Mouse (Mus musculus): ENCODE results near the gene Oas1g. TPM values are rescaled to one million over a fixed set of nuclear protein-coding genes. Genes with fewer than 3 reads are reported as not detected.

The Oas1g gene
- polyA plus RNA-seq, 1 experiment from 2014 or later: 1.5 TPM

DNA sequence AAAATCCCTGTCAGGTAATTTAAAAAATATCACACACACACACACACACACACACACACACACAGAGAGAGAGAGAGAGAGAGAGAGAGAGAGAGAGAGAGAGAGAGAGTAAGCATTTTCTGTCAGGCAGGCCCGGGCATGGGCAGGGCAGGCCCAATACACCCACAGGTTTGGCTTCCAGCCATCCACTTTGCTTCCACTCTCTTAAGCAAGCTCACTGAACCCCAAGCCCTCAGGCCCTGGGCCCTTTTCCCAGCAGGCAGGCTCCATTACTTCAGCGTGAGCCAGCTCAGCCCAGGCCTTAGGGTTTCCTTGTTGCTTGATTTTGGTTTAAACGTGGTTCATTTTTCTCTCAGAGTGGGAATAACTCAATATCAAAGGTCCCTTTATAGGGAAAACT lies 42.7 kb downstream of the Oas1g start:
- H3K36me3 ChIP-seq (ENCODE audit: control insufficient read depth, insufficient read depth, low read length): no peaks in the 10 kb centered on the region
- H3K27ac ChIP-seq (ENCODE audit: low read length): no peak overlapping the region
- no peaks in the 10 kb centered on the region for H3K9me3 ChIP-seq (ENCODE audit: control insufficient read depth, low read length)
- no peak overlapping the region for H3K4me2 ChIP-seq (ENCODE audit: low read depth, low read length)
- peaks cover 6% of the 10 kb centered on the region for H3K4me1 ChIP-seq (ENCODE audit: control insufficient read depth, insufficient read depth, low read length)
- no peak overlapping the region for H3K4me3 ChIP-seq (ENCODE audit: low read length)
- WGBS: 77% methylated on average over 3 of the region's 3 CpGs
- 0 out of 2 replicates have a peak overlapping the region, but pooled peaks have one; percentile 11 for H3K9ac ChIP-seq (ENCODE audit: low read depth, low read length)
- ATAC-seq: no peak
- H3K27me3 ChIP-seq (replicated peaks; ENCODE audit: control insufficient read depth, insufficient read depth, low read length): no peaks in the 10 kb centered on the region

DNA sequence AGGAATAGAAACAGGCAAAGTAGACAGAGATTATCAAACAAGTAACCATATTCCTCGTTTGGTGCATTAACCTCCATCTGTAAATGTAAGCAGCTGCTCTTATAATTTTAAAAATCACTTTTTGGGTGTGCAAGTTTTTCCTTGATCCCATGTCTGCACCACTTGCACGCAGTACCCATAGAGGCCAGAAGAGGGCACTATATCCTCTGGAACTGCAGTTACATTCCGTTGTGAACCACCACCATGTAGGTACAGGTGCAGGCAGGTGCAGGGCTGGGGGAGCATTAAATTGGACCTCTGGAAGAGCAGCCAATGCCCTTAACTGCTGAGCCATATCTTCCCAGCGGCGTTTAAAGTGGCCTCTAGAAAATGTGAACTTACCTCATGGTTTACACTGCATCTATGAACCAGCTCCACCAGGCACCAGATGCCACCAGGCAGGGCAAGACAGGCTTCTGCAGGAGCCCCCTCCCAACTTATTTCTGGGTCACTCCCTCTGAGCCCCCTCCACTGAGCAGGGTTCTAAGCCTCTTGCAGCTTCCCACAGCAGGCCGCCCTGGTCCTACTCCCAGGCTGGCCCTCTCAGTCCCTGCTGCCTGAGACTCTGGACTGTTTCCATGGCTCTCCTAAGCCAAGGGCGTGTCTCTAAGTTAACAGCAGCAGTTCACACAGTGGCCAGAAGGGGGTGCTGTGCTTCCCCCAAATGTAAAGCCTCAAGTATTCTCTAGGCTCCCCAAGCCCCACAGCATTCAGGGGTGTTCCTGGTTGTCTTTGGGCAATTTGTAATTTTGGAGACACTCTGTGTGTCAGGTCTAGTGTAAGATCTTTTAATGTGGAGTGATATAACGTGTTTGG lies 50.5 kb downstream of the Oas1g start:
- Histone ChIP-seq H3K4me1 (ENCODE audit: control insufficient read depth, insufficient read depth, low read length) (no peaks in the 10 kb centered on the region), H3K4me2 (ENCODE audit: low read depth, low read length) (no peak overlapping the region), H3K9me3 (ENCODE audit: control insufficient read depth, low read length) (no peaks in the 10 kb centered on the region), H3K27me3 (replicated peaks; ENCODE audit: control insufficient read depth, insufficient read depth, low read length) (no peaks in the 10 kb centered on the region), H3K27ac (ENCODE audit: low read length) (no peak overlapping the region), H3K9ac (ENCODE audit: low read depth, low read length) (no peak overlapping the region), H3K4me3 (ENCODE audit: low read length) (no peak overlapping the region), H3K36me3 (ENCODE audit: control insufficient read depth, insufficient read depth, low read length) (no peaks in the 10 kb centered on the region)
- WGBS: 12% methylated on average over 8 of the region's 8 CpGs
- ATAC-seq: peak; percentile 29; the same call in 1 of the 2 replicates

DNA sequence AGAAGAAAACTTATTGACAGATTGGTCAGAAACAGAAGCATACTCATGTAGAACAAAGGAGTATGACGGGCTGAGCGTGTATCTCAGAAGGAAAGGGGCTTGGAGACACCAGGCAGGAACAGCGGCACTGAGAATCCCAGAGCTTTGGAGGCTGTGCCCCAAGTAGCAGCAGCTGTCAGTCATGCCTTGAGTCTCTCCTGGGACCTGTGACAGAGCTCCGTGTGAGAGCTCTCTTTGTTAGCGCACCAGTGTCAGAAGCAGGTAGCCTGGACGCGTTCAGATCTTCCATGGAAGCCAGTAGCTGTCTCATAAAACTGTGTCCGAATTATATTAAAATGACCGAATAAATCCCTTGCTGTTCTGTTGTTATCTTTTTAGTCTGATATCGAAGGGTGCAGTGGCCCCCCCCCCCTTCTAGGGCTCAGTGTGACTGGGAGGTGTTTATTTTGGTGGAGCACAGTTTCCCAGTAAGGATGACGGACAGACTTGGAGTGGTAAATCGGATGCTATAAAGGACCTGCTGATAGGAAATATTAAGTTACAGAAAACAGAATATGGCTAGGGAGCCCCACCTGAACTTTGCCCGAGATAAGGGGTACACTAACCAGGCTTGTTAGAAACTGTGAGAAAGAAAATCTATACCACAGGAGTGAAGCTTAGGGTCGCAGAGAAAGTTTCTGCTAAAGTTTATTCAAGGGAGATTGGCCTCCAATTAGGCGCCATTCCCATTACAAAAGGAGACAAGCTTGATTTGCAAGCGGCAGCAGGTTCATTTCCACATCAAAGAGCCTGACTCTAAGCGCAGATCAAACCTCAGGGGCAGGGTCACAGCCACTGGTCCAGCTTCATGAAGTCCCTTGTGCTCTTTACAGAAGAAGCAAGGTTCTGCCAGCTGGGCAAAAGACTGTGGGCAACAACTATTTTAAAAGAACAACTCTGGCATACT lies 53.8 kb downstream of the Oas1g start:
- WGBS: 13% methylated on average over 17 of the region's 17 CpGs
- Histone ChIP-seq H3K9ac (ENCODE audit: low read depth, low read length) (no peak overlapping the region), H3K36me3 (ENCODE audit: control insufficient read depth, insufficient read depth, low read length) (no peaks in the 10 kb centered on the region), H3K27me3 (replicated peaks; ENCODE audit: control insufficient read depth, insufficient read depth, low read length) (no peaks in the 10 kb centered on the region), H3K4me2 (ENCODE audit: low read depth, low read length) (peak overlapping the region; percentile 34; the same call in 1 of the 2 replicates), H3K9me3 (ENCODE audit: control insufficient read depth, low read length) (no peaks in the 10 kb centered on the region), H3K4me1 (ENCODE audit: control insufficient read depth, insufficient read depth, low read length) (no peaks in the 10 kb centered on the region), H3K27ac (ENCODE audit: low read length) (0 out of 2 replicates have a peak overlapping the region, but pooled peaks have one; percentile 15), H3K4me3 (ENCODE audit: low read length) (no peak overlapping the region)
- ATAC-seq: peak; percentile 89

DNA sequence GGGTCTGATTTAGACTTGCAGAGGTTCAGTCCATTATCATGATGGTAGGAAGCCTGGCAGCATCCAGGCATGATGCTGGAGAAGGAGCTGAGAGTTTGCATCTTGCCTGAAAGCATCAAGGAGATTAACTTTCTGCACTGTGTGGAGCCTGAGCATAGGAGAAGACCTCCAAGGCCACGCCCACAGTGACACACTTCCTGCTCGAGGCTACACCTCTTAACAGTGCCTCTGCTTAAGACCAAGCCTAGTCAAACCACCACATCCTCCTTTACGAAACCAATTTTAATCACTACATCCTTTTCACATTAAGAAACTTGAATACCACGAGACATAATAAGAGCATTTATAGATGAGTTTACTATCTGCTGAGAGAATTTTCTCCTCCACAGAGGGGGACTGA lies 56.4 kb downstream of the Oas1g start:
- ATAC-seq: no peak
- WGBS: 80% methylated on average over 4 of the region's 4 CpGs
- H3K4me1 ChIP-seq (ENCODE audit: control insufficient read depth, insufficient read depth, low read length): no peaks in the 10 kb centered on the region

More for the DNA sequence above, 56.4 kb downstream of the Oas1g start:
- no peak overlapping the region for H3K27ac ChIP-seq (ENCODE audit: low read length)
- H3K36me3 ChIP-seq (ENCODE audit: control insufficient read depth, insufficient read depth, low read length): no peaks in the 10 kb centered on the region
- no peaks in the 10 kb centered on the region for H3K9me3 ChIP-seq (ENCODE audit: control insufficient read depth, low read length)
- H3K4me2 ChIP-seq (ENCODE audit: low read depth, low read length): no peak overlapping the region
- H3K9ac ChIP-seq (ENCODE audit: low read depth, low read length): no peak overlapping the region
- H3K4me3 ChIP-seq (ENCODE audit: low read length): no peak overlapping the region
- H3K27me3 ChIP-seq (replicated peaks; ENCODE audit: control insufficient read depth, insufficient read depth, low read length): no peaks in the 10 kb centered on the region

Small RNA genes lying within 50 kb of the gene (microRNA-seq; reads per million reads assigned to microRNA genes)
- not detected for gene Gm22907

Other genes starting within 250 kb of the Oas1g start
- gene Rasal1, start 238.8 kb downstream of the Oas1g start, polyA plus RNA-seq (2015; fragmentation: Nextera tagmentation; extraction: Ambion mirVana): 1.8 and 1.9 TPM in 2 replicates
- gene Dtx1, start 175.7 kb downstream of the Oas1g start, polyA plus RNA-seq (2015; fragmentation: Nextera tagmentation; extraction: Ambion mirVana): 2.2 and 3.0 TPM in 2 replicates
- 0.23 and 0.29 TPM in 2 replicates for gene Oas2, start 137.8 kb downstream of the Oas1g start, polyA plus RNA-seq (2015; fragmentation: Nextera tagmentation; extraction: Ambion mirVana)
- 0.18 and 0.20 TPM in 2 replicates for gene Oas3, start 110.0 kb downstream of the Oas1g start, polyA plus RNA-seq (2015; fragmentation: Nextera tagmentation; extraction: Ambion mirVana)
- gene Oas1e, start 92.1 kb downstream of the Oas1g start, polyA plus RNA-seq (2015; fragmentation: Nextera tagmentation; extraction: Ambion mirVana): not detected in 2 replicates
- gene Oas1c, start 75.1 kb downstream of the Oas1g start, polyA plus RNA-seq (2015; fragmentation: Nextera tagmentation; extraction: Ambion mirVana): 0.58 and 1.1 TPM in 2 replicates
- 0.20 TPM in 1 of 2 replicates, not detected in the other for gene Oas1f, start 40.2 kb downstream of the Oas1g start, polyA plus RNA-seq (2015; fragmentation: Nextera tagmentation; extraction: Ambion mirVana)
- not detected in 2 replicates for gene Oas1h, start 26.2 kb downstream of the Oas1g start, polyA plus RNA-seq (2015; fragmentation: Nextera tagmentation; extraction: Ambion mirVana)
- 8.9 and 9.8 TPM in 2 replicates for gene Oas1a, start 19.9 kb upstream of the Oas1g start, polyA plus RNA-seq (2015; fragmentation: Nextera tagmentation; extraction: Ambion mirVana)
- gene Oas1d, start 26.9 kb upstream of the Oas1g start, polyA plus RNA-seq (2015; fragmentation: Nextera tagmentation; extraction: Ambion mirVana): 0.06 TPM in 1 of 2 replicates, not detected in the other
- gene Rph3a, start 122.5 kb upstream of the Oas1g start, polyA plus RNA-seq (2015; fragmentation: Nextera tagmentation; extraction: Ambion mirVana): 0.13 and 0.16 TPM in 2 replicates

All from intestine, embryonic 16.5 days (tissue).